Mouse (Mus musculus) small intestine, adult 2 months (tissue): ENCODE measurements around the gene Cltb. TPM values are rescaled to one million over a fixed set of nuclear protein-coding genes. Genes with fewer than 3 reads are reported as not detected.

ENCODE experiments used
- H3K27ac ChIP-seq: fragments of 200-500 bp; 2 replicates; pipeline ENCODE4 v1.5.1; 2012; ENCODE audit warnings: low read depth, low read length, control low read depth, inconsistent platforms; ENCODE audit not compliant: insufficient read depth
- H3K27me3 ChIP-seq: fragments of 200-500 bp; 2 replicates; pipeline ENCODE4 v1.6.1; 2012; ENCODE audit warnings: mild to moderate bottlenecking, moderate library complexity, low read length, inconsistent platforms; ENCODE audit not compliant: control insufficient read depth, insufficient read depth
- H3K36me3 ChIP-seq: fragments of 200-500 bp; 2 replicates; pipeline ENCODE4 v1.6.1; 2012; ENCODE audit warnings: mild to moderate bottlenecking, low read length, control low read depth, inconsistent platforms; ENCODE audit not compliant: control insufficient read depth, insufficient read depth
- H3K4me1 ChIP-seq: fragments of 200-500 bp; 2 replicates; pipeline ENCODE4 v1.6.1; 2012; ENCODE audit warnings: low read length, inconsistent platforms, mixed read lengths; ENCODE audit not compliant: control insufficient read depth, insufficient read depth, insufficient read length
- H3K4me3 ChIP-seq: fragments of 200-500 bp; 2 replicates; pipeline ENCODE4 v1.5.1; 2012; ENCODE audit warnings: low read depth, mild to moderate bottlenecking, control low read depth, inconsistent platforms, low read length, moderate library complexity
- CTCF ChIP-seq: fragments of 200-500 bp; IDR thresholded peaks from 2 replicates; pipeline ENCODE4 v1.5.1; 2012; ENCODE audit warnings: low read depth, mild to moderate bottlenecking, control low read depth, inconsistent platforms, low read length, moderate library complexity, mixed read lengths; ENCODE audit not compliant: insufficient replicate concordance, insufficient read length; ENCODE audit errors: extremely low read depth
- POLR2A ChIP-seq: fragments of 200-500 bp; IDR thresholded peaks from 2 replicates; pipeline ENCODE4 v1.6.1; 2012; ENCODE audit warnings: low read depth, mild to moderate bottlenecking, control low read depth, inconsistent platforms, low read length, moderate library complexity
- WGBS: fragments of 180-500 bp; shearing (Covaris S2); methylation state at CpG from one replicate; pipeline ENCODE4 v1.1.7; 2018; 5-methylcytosine and 5-hydroxymethylcytosine counted together
- polyA plus RNA-seq: library from polyadenylated mRNA; depleted of rRNA; stranded (reverse); fragments of >200 nt; gene quantifications from 2 replicates; pipeline ENCODE4 v1.2.3, GENCODE M21; 2012

Cltb gene
- polyA plus RNA-seq, 1 experiment, result 84.6 TPM

DNA sequence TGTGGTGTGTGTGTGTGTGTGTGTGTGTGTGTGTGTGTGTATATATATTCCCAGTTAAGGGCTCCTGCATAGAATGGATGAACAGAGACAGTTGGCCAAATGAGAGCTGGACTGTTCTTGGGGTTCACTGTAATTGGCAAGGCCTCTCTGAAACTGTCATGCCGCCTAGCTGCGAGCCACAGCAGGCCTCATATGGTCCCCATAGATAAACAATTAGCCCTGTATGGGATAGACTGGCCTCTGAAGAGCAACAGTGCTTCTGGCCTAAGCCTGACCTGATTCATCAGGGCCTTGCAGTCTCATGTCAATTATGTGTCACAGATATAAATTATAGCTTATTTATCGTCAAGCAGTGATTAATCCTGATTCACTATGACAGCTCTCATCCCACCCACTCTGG lies 3.1 kb downstream of the Cltb start:
- Histone ChIP-seq H3K27me3 (no peaks in the 10 kb centered on the region), H3K36me3 (peaks cover 9% of the 10 kb centered on the region), H3K4me3 (no peak overlapping the region), H3K4me1 (peaks cover 24% of the 10 kb centered on the region), H3K27ac (no peak overlapping the region)
- 73% methylated on average over 3 of the region's 3 CpGs for WGBS
- no peak for TF ChIP-seq CTCF
- TF ChIP-seq POLR2A, result no peak

DNA sequence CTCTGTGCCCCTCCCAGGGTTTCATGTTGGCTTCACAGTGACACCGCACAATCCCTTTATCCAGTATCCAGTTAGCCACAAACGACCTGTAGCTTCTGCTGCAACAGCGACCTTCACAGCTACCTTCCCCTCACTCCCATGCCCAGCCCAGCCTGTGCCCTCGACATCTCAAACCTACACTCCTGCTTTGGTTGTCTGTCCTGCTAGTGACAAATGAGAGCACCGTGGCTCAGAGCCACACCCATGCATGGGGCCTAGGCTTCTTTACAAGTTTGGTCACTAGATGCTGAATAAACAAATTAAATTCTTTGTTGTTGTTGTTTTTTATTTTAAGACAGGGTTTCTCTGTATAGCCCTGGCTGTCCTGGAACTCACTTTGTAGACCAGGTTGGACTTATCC lies 3.9 kb downstream of the Cltb start:
- Histone ChIP-seq H3K4me1 (peaks cover 30% of the 10 kb centered on the region), H3K36me3 (peaks cover 9% of the 10 kb centered on the region), H3K27me3 (no peaks in the 10 kb centered on the region), H3K4me3 (no peak overlapping the region), H3K27ac (no peak overlapping the region)
- TF ChIP-seq POLR2A, result no peak
- no peak for TF ChIP-seq CTCF
- WGBS, result 66% methylated on average over 5 of the region's 5 CpGs

DNA sequence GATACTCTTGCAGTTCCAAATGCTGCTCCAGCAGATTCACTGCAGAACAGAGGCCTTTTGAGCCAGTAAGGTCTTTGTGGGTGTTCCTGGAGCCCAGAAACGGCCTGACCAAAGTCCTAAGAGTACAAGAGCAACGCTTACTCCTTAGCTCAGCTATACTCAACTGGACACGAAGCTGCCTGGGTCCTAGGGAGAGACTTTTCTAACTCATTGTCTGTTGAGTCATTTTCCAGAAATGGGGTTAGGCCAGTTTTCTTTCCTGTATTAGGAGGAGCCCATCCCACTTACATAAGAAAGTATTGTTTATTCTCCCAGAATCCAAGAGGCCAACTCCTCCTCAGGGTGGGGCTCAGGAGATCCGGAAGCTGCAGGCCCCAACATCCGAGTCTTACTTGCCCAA lies 5.7 kb downstream of the Cltb start:
- 22% methylated on average over 5 of the region's 5 CpGs for WGBS

DNA sequence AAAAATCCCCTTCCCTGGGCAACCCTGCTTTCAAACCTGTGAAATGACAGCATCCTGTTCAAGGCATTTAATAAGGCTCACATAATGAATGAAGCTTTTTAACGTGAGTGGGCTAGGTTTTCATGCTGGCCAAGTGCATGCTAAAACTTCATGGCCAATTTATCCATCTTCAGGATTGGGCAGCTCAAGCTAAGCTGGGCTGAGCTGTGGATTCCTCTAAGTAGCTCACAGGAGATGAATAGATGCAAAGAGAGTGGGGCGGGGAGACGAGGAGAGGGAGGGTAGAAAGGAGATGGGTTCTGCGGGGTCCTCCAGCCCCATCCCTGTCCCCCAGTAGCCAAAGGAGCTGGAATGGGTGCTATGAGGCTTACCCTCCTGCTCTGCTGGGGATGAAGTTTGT lies 6.9 kb downstream of the Cltb start:
- peaks cover 34% of the 10 kb centered on the region for H3K4me1 ChIP-seq
- no peaks in the 10 kb centered on the region for H3K27me3 ChIP-seq
- H3K4me3 ChIP-seq, result no peak overlapping the region
- peak overlapping the region; percentile 92; the same call in 1 of the 2 replicates for H3K27ac ChIP-seq
- WGBS, result 86% methylated on average over 4 of the region's 4 CpGs
- peaks cover 9% of the 10 kb centered on the region for H3K36me3 ChIP-seq
- TF ChIP-seq POLR2A, result no peak
- no peak for TF ChIP-seq CTCF

More for the DNA sequence above, 5.7 kb downstream of the Cltb start:
- Histone ChIP-seq H3K27me3 (no peaks in the 10 kb centered on the region), H3K27ac (peak overlapping the region; percentile 92), H3K4me3 (no peak overlapping the region), H3K4me1 (peaks cover 34% of the 10 kb centered on the region), H3K36me3 (peaks cover 9% of the 10 kb centered on the region)
- no peak for TF ChIP-seq CTCF

DNA sequence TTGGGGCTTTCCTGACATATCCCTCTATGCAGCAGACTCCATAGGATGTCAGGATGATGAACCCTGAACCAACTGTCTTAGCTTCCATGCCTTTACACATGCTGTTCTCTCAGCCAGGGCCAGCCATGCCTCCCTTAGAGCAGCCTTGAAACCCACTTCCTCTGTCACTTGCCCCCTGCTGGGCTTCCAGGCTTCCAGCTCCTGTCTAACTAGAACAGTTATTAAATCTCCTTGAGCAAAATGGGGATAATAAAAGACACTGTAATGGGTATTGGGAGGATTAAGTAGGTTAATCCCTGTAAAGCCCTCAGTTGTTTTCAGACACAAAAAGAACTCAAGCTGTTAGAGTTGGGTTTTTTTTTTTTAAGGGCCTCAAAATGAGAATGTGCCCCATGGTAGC lies 7.6 kb downstream of the Cltb start:
- no peak for TF ChIP-seq CTCF
- TF ChIP-seq POLR2A, result no peak
- H3K27ac ChIP-seq, result peak overlapping the region; percentile 96

DNA sequence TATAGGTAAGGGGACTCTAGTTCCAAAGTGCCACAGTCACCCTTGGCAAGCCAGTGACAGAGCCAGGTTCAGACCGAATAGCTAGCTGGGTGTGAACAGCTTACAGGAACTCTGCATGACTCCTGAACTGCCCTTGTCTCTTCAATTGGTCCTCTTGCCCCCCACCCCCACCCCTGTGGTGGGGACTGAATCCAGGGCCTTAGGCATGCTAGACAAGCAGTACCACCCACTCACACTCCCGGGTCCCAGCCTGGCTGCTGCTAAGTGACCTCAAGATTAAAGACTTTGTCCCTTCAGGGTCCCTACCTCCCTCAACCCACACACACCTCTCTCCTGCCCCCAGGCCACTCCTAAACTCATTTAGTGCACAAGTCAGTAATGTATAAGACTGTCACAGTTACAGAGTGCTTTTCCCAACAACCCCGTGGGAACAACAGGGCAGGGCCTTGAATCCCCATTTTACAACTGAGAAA lies 8.5 kb downstream of the Cltb start:
- no peak overlapping the region for H3K4me3 ChIP-seq
- peaks cover 33% of the 10 kb centered on the region for H3K4me1 ChIP-seq
- peaks cover 9% of the 10 kb centered on the region for H3K36me3 ChIP-seq
- 17% methylated on average over 3 of the region's 3 CpGs for WGBS
- peak overlapping the region; percentile 96 for H3K27ac ChIP-seq
- no peaks in the 10 kb centered on the region for H3K27me3 ChIP-seq
- TF ChIP-seq CTCF (no peak), POLR2A (no peak)

More for the DNA sequence above, 7.6 kb downstream of the Cltb start:
- Histone ChIP-seq H3K27me3 (no peaks in the 10 kb centered on the region), H3K4me1 (peaks cover 33% of the 10 kb centered on the region), H3K4me3 (no peak overlapping the region), H3K36me3 (peaks cover 9% of the 10 kb centered on the region)

DNA sequence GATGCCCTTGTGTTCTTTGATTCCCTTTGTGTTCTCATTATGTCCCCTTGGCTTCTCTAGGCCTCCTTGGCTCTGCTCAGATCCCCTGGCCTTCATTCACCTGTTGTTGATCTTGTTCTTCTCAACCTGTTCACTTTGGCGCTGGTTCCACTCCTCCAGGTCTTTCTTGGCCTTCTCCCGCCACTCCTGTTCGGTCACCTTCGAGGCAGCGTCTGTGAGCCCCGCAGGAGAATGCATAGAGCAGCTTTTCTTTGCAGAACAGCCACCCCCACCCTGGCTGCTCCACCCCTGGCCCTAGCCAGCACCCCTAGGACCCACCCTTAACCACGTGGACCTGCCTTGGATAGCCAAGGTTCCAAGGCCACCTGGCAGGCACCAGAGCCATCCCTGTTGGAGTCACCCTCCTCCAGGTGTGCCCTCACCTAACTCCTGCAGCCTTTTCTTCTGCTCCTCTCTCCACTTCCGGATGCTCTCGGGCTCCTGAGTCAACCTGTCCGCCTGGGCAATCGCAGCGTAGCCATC lies 12.5 kb downstream of the Cltb start:
- H3K4me1 ChIP-seq, result peaks cover 32% of the 10 kb centered on the region
- TF ChIP-seq POLR2A (no peak), CTCF (no peak)
- H3K36me3 ChIP-seq, result peaks cover 5% of the 10 kb centered on the region
- no peaks in the 10 kb centered on the region for H3K27me3 ChIP-seq
- no peak overlapping the region for H3K4me3 ChIP-seq
- H3K27ac ChIP-seq, result no peak overlapping the region; the same call in 1 of the 2 replicates
- WGBS, result 55% methylated on average over 12 of the region's 12 CpGs
